Comparison of ENCODE assay signal across 10 mouse cellular contexts in the genomic region with DNA sequence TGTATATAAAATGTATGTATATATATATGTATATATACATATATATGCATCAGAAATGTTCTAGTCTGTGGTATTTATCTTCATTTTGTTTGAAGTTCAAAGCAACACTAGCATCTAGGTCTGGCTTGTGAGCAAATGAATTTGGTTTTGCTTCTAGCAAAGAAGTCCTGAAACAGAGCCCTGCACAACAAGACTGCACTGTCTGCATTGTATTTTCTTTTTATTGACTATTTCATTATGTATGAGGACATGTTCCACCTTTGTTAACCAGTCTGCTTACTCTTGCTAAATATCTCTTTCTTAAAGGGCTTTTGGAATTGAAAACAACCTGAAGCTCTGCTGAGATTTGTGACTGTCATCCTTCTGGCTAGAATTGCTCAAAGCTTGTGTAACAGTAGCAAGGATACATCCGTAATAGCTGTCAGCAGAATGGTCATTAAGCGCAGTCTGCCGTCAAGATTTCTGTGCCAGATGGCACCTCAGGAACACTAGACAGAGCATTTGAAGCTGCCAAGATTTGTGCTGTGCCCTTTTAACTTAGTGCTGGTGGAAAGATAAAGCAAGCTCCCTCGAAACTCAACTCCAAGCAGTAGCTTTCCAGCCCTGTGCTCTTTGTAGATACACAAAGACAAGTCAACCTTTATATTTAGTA.
A peak's percentile ranks its signal among the peaks of the same experiment; 100 is the strongest.
DNase-seq lines count a peak whose midpoint lies in the region; ATAC-seq and TF ChIP-seq lines count a peak whose summit lies in the region.
"Had no signal": no experiment of that assay in that cellular context is flagged by ENCODE, and none has a peak within 500 bp of the region (broad histone marks: within the 10 kb centered on the region; RNA-seq: fewer than 3 reads in every experiment).

No protein-coding gene starts in this region.

- no peaks in the 10 kb centered on the region for H3K36me3 ChIP-seq in kidney, postnatal 0 days (ENCODE audit: insufficient read depth, low read length)
- H3K36me3 ChIP-seq in neural tube, embryonic 14.5 days (ENCODE audit: control insufficient read depth, insufficient read depth, low read length), result no peaks in the 10 kb centered on the region
- no peaks in the 10 kb centered on the region for H3K36me3 ChIP-seq in thymus, adult 2 months (ENCODE audit: control insufficient read depth, insufficient read depth, low read length)
- no peaks in the 10 kb centered on the region for H3K36me3 ChIP-seq in kidney, adult 2 months (ENCODE audit: control insufficient read depth, insufficient read depth, low read length)
- H3K36me3 ChIP-seq: limb, embryonic 15.5 days had no signal

- H3K9ac ChIP-seq in kidney, postnatal 0 days (ENCODE audit: low read depth, low read length), result no peak overlapping the region
- H3K9ac ChIP-seq in neural tube, embryonic 14.5 days (replicated peaks; ENCODE audit: low read depth, low read length), result no peak overlapping the region
- H3K9ac ChIP-seq: limb, embryonic 15.5 days had no signal

- no peak for TF ChIP-seq POLR2A in thymus, adult 2 months (IDR thresholded peaks at IDR 0.05; ENCODE audit: control insufficient read depth, extremely low read depth, insufficient read depth, low read length, poor library complexity)
- no peak for TF ChIP-seq POLR2A in kidney, adult 2 months (IDR thresholded peaks at IDR 0.05; ENCODE audit: low read depth, low read length)

- H3K4me2 ChIP-seq in kidney, postnatal 0 days (ENCODE audit: low read length), result no peak overlapping the region
- no peak overlapping the region for H3K4me2 ChIP-seq in neural tube, embryonic 14.5 days (ENCODE audit: low read depth, low read length)
- H3K4me2 ChIP-seq: limb, embryonic 15.5 days had no signal

- 51% methylated on average over 4 of the region's 4 CpGs for WGBS in kidney, postnatal 0 days
- 48% methylated on average over 4 of the region's 4 CpGs for WGBS in neural tube, embryonic 14.5 days
- whole genome bisulfite sequencing in thymus, adult 2 months, result 81% methylated on average over 4 of the region's 4 CpGs
- WGBS in kidney, adult 2 months, result 34% methylated on average over 4 of the region's 4 CpGs

- no peak for ATAC-seq in kidney, postnatal 0 days (replicated peaks; ENCODE audit: low FRiP score, low read depth)
- peak; percentile 72; the same call in 1 of the 2 replicates for ATAC-seq in neural tube, embryonic 14.5 days (ENCODE audit: low read depth)
- ATAC-seq in erythroblast, adult 5-6 weeks (replicated peaks; ENCODE audit: low FRiP score, poor library complexity, severe bottlenecking), result no peak

- no peaks in the 10 kb centered on the region for H3K9me3 ChIP-seq in kidney, postnatal 0 days (replicated peaks; ENCODE audit: low read length)
- H3K9me3 ChIP-seq in neural tube, embryonic 14.5 days (ENCODE audit: control insufficient read depth, low read length), result no peaks in the 10 kb centered on the region
- H3K9me3 ChIP-seq: limb, embryonic 15.5 days had no signal

- H3K27me3 ChIP-seq in kidney, postnatal 0 days (ENCODE audit: insufficient read depth, low read length), result no peaks in the 10 kb centered on the region
- no peaks in the 10 kb centered on the region for H3K27me3 ChIP-seq in neural tube, embryonic 14.5 days (ENCODE audit: control insufficient read depth, insufficient read depth, low read length)
- H3K27me3 ChIP-seq in thymus, adult 2 months (ENCODE audit: control insufficient read depth, insufficient read depth, low read length), result no peaks in the 10 kb centered on the region
- no peaks in the 10 kb centered on the region for H3K27me3 ChIP-seq in kidney, adult 2 months (replicated peaks; ENCODE audit: control insufficient read depth, insufficient read depth, low read length)
- H3K27me3 ChIP-seq: limb, embryonic 15.5 days had no signal

- TF ChIP-seq CTCF in kidney, postnatal 0 days (IDR thresholded peaks at IDR 0.05; ENCODE audit: low read depth), result no peak
- TF ChIP-seq CTCF in thymus, adult 2 months (IDR thresholded peaks at IDR 0.05; ENCODE audit: borderline replicate concordance, control insufficient read depth, extremely low read depth, insufficient read depth, low read length, poor library complexity), result no peak
- TF ChIP-seq CTCF in kidney, adult 2 months (conservative IDR thresholded peaks at IDR 0.05; ENCODE audit: insufficient read depth, insufficient read length, low read depth, low read length), result no peak

- no peak overlapping the region for H3K27ac ChIP-seq in kidney, postnatal 0 days
- H3K27ac ChIP-seq in neural tube, embryonic 14.5 days (ENCODE audit: low read depth, low read length), result no peak overlapping the region; the same call in 1 of the 2 replicates
- H3K27ac ChIP-seq in thymus, adult 2 months (ENCODE audit: control insufficient read depth, insufficient read depth, low read length), result no peak overlapping the region
- no peak overlapping the region for H3K27ac ChIP-seq in kidney, adult 2 months (ENCODE audit: insufficient read depth, low read depth, low read length)
- H3K27ac ChIP-seq: gastrocnemius, adult 2 months; limb, embryonic 15.5 days had no signal

- peak; percentile 6 for DNase-seq in kidney, postnatal 0 days (ENCODE audit: low spot score)
- DNase-seq in kidney, postnatal 10 days, result no peak
- peak; percentile 80 to 87 for DNase-seq in cerebellum, postnatal 10 days
- peak; percentile 64 to 82 for DNase-seq in layer of hippocampus, adult 18-20 months (ENCODE audit: low spot score in 2 of 2)
- DNase-seq in thymus, adult 2 months, result no peak
- no peak for DNase-seq in kidney, adult 2 months
- DNase-seq: gastrocnemius, adult 2 months had no signal

- no peaks in the 10 kb centered on the region for H3K4me1 ChIP-seq in kidney, postnatal 0 days (replicated peaks; ENCODE audit: insufficient read depth, low read length)
- no peaks in the 10 kb centered on the region for H3K4me1 ChIP-seq in neural tube, embryonic 14.5 days (ENCODE audit: control insufficient read depth, insufficient read depth, low read length)
- H3K4me1 ChIP-seq in thymus, adult 2 months (replicated peaks; ENCODE audit: control insufficient read depth, insufficient read depth, low read length), result no peaks in the 10 kb centered on the region
- H3K4me1 ChIP-seq in kidney, adult 2 months (ENCODE audit: control insufficient read depth, insufficient read depth, low read length), result no peaks in the 10 kb centered on the region
- H3K4me1 ChIP-seq: limb, embryonic 15.5 days had no signal

- no peak overlapping the region for H3K4me3 ChIP-seq in kidney, postnatal 0 days (replicated peaks; ENCODE audit: low read depth, low read length)
- no peak overlapping the region for H3K4me3 ChIP-seq in neural tube, embryonic 14.5 days (ENCODE audit: low read depth, low read length)
- H3K4me3 ChIP-seq in thymus, adult 2 months (ENCODE audit: control insufficient read depth, insufficient read depth, low read length), result no peak overlapping the region
- H3K4me3 ChIP-seq in kidney, adult 2 months (ENCODE audit: insufficient read depth, low read depth, low read length), result no peak overlapping the region
- H3K4me3 ChIP-seq: gastrocnemius, adult 2 months; limb, embryonic 15.5 days had no signal

Comparison
In these comparisons a context has a peak if more than half of its experiments do, and no peak if none do; other contexts are left out.
1. DNase-seq: peak in kidney, postnatal 0 days (single experiment), cerebellum, postnatal 10 days (2 of 2) and layer of hippocampus, adult 18-20 months (2 of 2); none in kidney, postnatal 10 days (single experiment), thymus, adult 2 months (single experiment) and kidney, adult 2 months (single experiment).